Mouse (Mus musculus) midbrain, embryonic 15.5 days (tissue): ENCODE data around the gene Cabp1. TPM values are rescaled to one million over a fixed set of nuclear protein-coding genes. Genes with fewer than 3 reads are reported as not detected.
A peak's percentile ranks its signal among the peaks of the same experiment; 100 is the strongest.

Experiments
- ATAC-seq: fragments of 200-750 bp; cut with Nextera tagmentation; replicated peaks from 2 replicates; pipeline ENCODE4 v1.8.0; 2017; ENCODE audit warnings: moderate TSS enrichment
- H3K27ac ChIP-seq: fragments of 300-500 bp; sonication (generic); 2 replicates; pipeline ENCODE4 v1.5.1; 2015; ENCODE audit warnings: mild to moderate bottlenecking, inconsistent platforms
- H3K27me3 ChIP-seq: fragments of 300-500 bp; sonication (generic); replicated peaks from 2 replicates; pipeline ENCODE4 v1.6.1; 2015; ENCODE audit warnings: inconsistent platforms
- H3K36me3 ChIP-seq: fragments of 300-500 bp; sonication (generic); replicated peaks from 2 replicates; pipeline ENCODE4 v1.6.1; 2015; ENCODE audit warnings: inconsistent platforms
- H3K4me1 ChIP-seq: fragments of 300-500 bp; sonication (generic); 2 replicates; pipeline ENCODE4 v1.6.1; 2015; ENCODE audit warnings: inconsistent platforms
- H3K4me2 ChIP-seq: fragments of 300-500 bp; sonication (generic); 2 replicates; pipeline ENCODE4 v1.6.1; 2015; ENCODE audit warnings: inconsistent platforms, mild to moderate bottlenecking, moderate library complexity
- H3K4me3 ChIP-seq: fragments of 300-500 bp; sonication (generic); 2 replicates; pipeline ENCODE4 v1.5.1; 2015; ENCODE audit warnings: mild to moderate bottlenecking, inconsistent platforms
- H3K9ac ChIP-seq: fragments of 300-500 bp; sonication (generic); 2 replicates; pipeline ENCODE4 v1.6.1; 2015; ENCODE audit warnings: mild to moderate bottlenecking, inconsistent platforms
- H3K9me3 ChIP-seq: fragments of 300-500 bp; sonication (generic); 2 replicates; pipeline ENCODE4 v1.6.1; 2016; ENCODE audit warnings: inconsistent platforms
- WGBS: fragments of 180-500 bp; shearing (Covaris S2); methylation state at CpG from one replicate; pipeline ENCODE4 v1.1.7; 2015; ENCODE audit warnings: mixed read lengths; 5-methylcytosine and 5-hydroxymethylcytosine counted together
- polyA plus RNA-seq: library from polyadenylated mRNA; unstranded; fragments of >200 nt; fragmentation: Nextera tagmentation; extraction: Ambion mirVana; gene quantifications from 2 replicates; pipeline ENCODE4 v1.2.1, GENCODE M21; 2015

The Cabp1 gene
- polyA plus RNA-seq, 1 experiment from 2014 or later = 5.2 TPM

GRCm38 (mm10) chr5:115125211-115125871 is 68.8 kb downstream of the Cabp1 start:
- peak; percentile 70 for ATAC-seq
- 15% methylated on average over 24 of the region's 24 CpGs for WGBS
- Histone ChIP-seq H3K4me3 (no peak overlapping the region), H3K36me3 (peaks cover 7% of the 10 kb centered on the region), H3K27ac (peak overlapping the region; percentile 31; the same call in 1 of the 2 replicates), H3K27me3 (no peaks in the 10 kb centered on the region), H3K4me2 (no peak overlapping the region), H3K9me3 (no peaks in the 10 kb centered on the region), H3K4me1 (peaks cover 9% of the 10 kb centered on the region; the same call in 1 of the 2 replicates), H3K9ac (no peak overlapping the region)

- Histone ChIP-seq H3K4me2 (no peak overlapping the region), H3K4me1 (peaks cover 9% of the 10 kb centered on the region; the same call in 1 of the 2 replicates), H3K27ac (no peak overlapping the region), H3K27me3 (no peaks in the 10 kb centered on the region), H3K4me3 (no peak overlapping the region), H3K9ac (no peak overlapping the region), H3K9me3 (no peaks in the 10 kb centered on the region), H3K36me3 (peaks cover 7% of the 10 kb centered on the region)
- 94% methylated on average over 6 of the region's 6 CpGs for WGBS
- ATAC-seq = no peak; the same call in 1 of the 2 replicates
These were observed 69.5 kb downstream of the Cabp1 start for GRCm38 (mm10) chr5:115124690-115125089.

DNA sequence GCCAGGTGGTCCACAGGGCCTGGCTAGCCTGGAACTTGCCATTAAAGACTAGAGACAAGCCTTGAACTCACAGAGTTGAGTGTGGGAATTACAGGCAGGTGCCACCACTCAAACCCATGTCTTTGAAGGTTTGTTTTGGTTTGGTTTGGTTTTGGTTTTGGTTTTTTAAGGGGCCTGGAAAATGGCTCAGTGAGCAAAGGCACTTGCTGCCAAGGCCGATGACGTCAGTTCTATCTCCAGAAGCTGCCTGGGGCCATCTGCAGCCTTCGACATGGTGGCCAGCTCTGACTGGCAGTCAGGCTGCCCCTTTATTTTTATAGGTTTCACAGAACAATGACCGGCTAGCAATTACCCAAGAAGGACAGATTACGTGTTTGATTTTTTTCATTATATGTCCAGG is 73.2 kb downstream of the Cabp1 start:
- Histone ChIP-seq H3K27ac (no peak overlapping the region), H3K4me3 (no peak overlapping the region), H3K9me3 (no peaks in the 10 kb centered on the region), H3K9ac (no peak overlapping the region), H3K27me3 (no peaks in the 10 kb centered on the region), H3K4me1 (peaks cover 18% of the 10 kb centered on the region), H3K4me2 (no peak overlapping the region), H3K36me3 (peaks cover under 1% of the 10 kb centered on the region; the same call in 1 of the 2 replicates)
- 81% methylated on average over 5 of the region's 5 CpGs for WGBS
- no peak for ATAC-seq

DNA sequence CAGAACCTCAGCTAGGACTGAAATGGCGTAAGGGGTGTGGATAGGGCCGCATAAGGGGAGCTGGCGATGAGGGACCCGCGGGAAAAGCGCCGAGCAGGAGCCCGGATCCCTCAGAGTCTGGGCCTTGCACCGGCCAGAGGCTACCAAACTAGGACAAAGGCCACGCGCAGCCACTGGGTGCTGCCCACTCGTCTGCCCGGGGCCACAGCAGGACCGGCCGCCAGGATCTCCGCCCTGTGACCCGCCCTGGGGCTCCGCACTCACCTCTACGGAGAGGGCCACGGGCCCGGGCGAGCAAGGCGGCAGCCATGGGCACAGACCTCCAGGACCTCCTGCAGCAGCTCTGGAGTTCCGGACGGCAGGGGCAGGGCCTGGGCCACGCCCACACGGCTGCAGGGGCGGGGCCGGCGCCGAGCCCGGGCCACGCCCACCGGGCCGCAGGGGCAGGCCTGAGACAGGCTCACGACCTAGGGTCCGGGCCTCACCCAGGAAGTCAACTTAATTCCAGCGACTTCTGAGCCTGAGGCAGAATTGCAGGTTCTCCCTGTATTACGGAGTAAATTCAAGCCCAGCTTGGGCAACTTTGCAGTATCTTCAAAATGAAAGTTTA is 75.1 kb downstream of the Cabp1 start, which contains the start of gene Acads:
Acads (minus strand) TSS at position 386 of the 610 bp plus-strand sequence.
- Histone ChIP-seq H3K27ac (no peak within 1 kb of the TSS), H3K27me3 (no peaks in the 10 kb centered on the region), H3K9ac (peak within 1 kb of the TSS; percentile 44), H3K4me1 (peaks cover 9% of the 10 kb centered on the region; the same call in 1 of the 2 replicates), H3K36me3 (no peaks in the 10 kb centered on the region), H3K4me3 (peak within 1 kb of the TSS; percentile 43), H3K9me3 (no peaks in the 10 kb centered on the region), H3K4me2 (peak within 1 kb of the TSS; percentile 62)
- peak; percentile 74 for ATAC-seq
- WGBS = under 1% methylated on average over 39 of the region's 39 CpGs

Other genes with a start within 250 kb of the Cabp1 start
- 0.05 and 0.10 TPM in 2 replicates for gene Hnf1a, start 223.3 kb downstream of the Cabp1 start, polyA plus RNA-seq
- gene Sppl3, start 183.2 kb downstream of the Cabp1 start, polyA plus RNA-seq = 35.1 and 47.1 TPM in 2 replicates
- gene Gm10401, start 96.1 kb downstream of the Cabp1 start, polyA plus RNA-seq = 43.4 and 51.0 TPM in 2 replicates
- gene Acads, start 75.0 kb downstream of the Cabp1 start, polyA plus RNA-seq = 16.0 and 19.4 TPM in 2 replicates
- 35.1 and 38.2 TPM in 2 replicates for gene Unc119b, start 59.4 kb downstream of the Cabp1 start, polyA plus RNA-seq
- gene Mlec, start 36.2 kb downstream of the Cabp1 start, polyA plus RNA-seq = 28.9 and 29.8 TPM in 2 replicates
- gene Pop5, start 41.5 kb upstream of the Cabp1 start, polyA plus RNA-seq = 93.6 and 94.4 TPM in 2 replicates
- 202 and 219 TPM in 2 replicates for gene Rnf10, start 78.5 kb upstream of the Cabp1 start, polyA plus RNA-seq
- 57.0 and 57.2 TPM in 2 replicates for gene Coq5, start 85.3 kb upstream of the Cabp1 start, polyA plus RNA-seq
- gene Dynll1, start 106.6 kb upstream of the Cabp1 start, polyA plus RNA-seq = 1,095 and 1,182 TPM in 2 replicates
- gene Srsf9, start 132.8 kb upstream of the Cabp1 start, polyA plus RNA-seq = 142 and 146 TPM in 2 replicates
- 35.6 and 39.4 TPM in 2 replicates for gene Gatc, start 146.8 kb upstream of the Cabp1 start, polyA plus RNA-seq
- 49.3 and 49.6 TPM in 2 replicates for gene Triap1, start 146.8 kb upstream of the Cabp1 start, polyA plus RNA-seq
- 1,062 and 1,092 TPM in 2 replicates for gene Cox6a1, start 154.6 kb upstream of the Cabp1 start, polyA plus RNA-seq
- gene Msi1, start 235.2 kb upstream of the Cabp1 start, polyA plus RNA-seq = 65.9 and 66.3 TPM in 2 replicates